Mouse (Mus musculus): Measurements from ENCODE around the gene Cog5.

Cog5 gene

DNA sequence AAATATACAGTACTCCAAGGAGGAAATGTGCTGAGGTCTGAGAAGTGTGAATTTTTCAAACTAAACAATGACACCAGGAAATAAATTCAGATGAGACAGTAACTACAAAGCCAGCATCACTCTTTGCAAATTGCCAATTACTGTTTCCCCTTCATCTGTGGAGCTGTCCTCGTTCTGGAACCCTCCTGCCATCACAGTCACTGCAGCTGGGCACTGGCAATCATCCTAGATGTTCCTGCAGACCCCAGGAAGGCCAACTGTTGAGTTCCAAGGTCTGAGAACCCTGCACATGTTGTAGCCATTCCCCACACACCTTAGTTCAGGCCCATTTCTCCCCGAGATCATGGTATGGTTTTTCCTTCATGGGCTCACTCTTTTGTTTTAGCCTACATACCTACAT lies 329.5 kb downstream of the Cog5 start:
- no peak for DNase-seq (ENCODE audit: low spot score)

DNA sequence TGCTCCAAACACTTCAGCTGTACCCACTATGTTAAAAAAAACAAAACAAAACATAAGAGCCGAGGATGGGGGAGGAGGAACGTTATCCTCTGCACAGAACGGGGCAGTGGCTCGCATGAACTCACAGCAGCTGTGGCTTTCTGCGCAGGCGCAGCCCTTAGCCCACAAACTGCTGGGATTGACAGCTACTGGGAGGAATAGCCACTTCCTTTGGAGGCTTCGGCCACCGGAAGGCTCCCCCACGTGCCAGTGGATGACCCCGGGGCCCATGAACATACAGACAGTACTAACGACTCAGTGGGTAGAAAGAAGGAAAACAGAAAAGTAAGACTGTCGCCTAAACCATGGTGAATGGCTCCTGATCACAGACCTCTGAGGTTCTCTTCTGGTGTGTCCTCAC lies 330.0 kb downstream of the Cog5 start:
- no peak for DNase-seq (ENCODE audit: low spot score)

DNA sequence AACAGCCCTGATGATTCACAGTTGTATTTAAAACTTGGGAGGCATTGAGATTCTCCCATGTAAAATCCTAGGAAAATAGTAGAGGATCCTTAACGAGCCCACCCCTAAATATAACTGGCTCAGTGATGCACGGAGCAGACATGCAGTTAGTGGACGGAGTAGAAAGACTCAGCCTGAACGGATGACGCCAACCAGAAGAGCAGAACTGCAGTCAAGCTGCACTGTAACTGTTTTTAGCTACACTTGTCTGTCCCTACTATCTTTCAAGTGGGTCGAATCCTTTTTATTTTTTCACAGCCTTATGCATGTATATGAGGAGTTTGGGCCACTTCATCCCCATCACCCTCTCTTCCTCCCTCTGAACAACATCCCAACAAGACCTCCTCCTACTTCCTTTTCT lies 331.1 kb downstream of the Cog5 start:
- DNase-seq (ENCODE audit: low spot score) = no peak

DNA sequence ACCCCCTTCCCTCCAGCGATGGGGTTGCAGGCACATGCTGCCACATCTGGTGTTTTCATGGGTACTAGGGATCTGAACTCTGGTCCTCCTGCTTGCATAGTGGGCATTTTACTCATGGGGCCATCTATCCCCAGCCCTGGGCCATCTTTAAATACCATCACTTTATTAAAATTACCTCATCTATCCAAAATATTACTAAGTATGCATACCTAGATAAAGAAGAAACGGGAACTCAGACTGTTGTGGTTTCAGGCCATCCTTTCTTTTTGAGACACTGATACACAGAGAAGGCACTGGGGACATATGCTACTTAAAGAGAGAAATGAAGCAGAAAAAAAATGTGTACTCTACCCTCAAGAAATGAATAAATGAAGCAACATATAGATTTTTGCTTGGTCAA lies 331.8 kb downstream of the Cog5 start:
- DNase-seq (ENCODE audit: low spot score) = no peak

Measured in layer of hippocampus, adult 9-10 months (tissue).